ENCODE assay signal across 49 mouse cellular contexts in the genomic region with DNA sequence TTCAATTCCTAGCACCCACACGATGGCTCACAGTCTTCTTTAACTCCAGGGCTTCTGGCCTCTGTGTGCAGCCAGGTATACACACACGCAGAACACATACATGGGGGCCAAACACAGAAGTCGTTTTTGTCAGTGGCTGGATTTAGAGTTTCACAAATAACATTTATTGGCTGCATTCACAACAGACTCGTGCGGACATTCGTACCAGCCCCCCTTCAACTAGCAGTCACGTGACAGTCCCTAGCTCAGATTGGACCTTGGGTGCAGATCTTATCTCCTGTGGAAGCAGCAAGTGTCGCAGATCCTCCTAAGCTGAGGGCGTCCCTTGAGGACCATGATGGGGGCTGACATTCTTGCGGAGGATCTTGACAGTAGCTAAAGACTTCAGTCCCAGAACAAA. TPM values are rescaled to one million over a fixed set of nuclear protein-coding genes. Genes with fewer than 3 reads are reported as not detected.
"Had no signal": no experiment of that assay in that cellular context is flagged by ENCODE, and none has a peak within 500 bp of the region (broad histone marks: within the 10 kb centered on the region; RNA-seq: fewer than 3 reads in every experiment).

No protein-coding gene starts in this region.

- H3K4me2 ChIP-seq: heart, embryonic 11.5 days; heart, embryonic 12.5 days; heart, embryonic 13.5 days; heart, embryonic 15.5 days; hindbrain, embryonic 12.5 days; hindbrain, embryonic 13.5 days; hindbrain, embryonic 14.5 days; hindbrain, embryonic 15.5 days; intestine, embryonic 15.5 days; kidney, embryonic 15.5 days had no signal

- H3K4me3 ChIP-seq: heart, embryonic 10.5 days; heart, embryonic 12.5 days; heart, embryonic 13.5 days; heart, embryonic 15.5 days; hindbrain, embryonic 10.5 days; hindbrain, embryonic 12.5 days; hindbrain, embryonic 13.5 days; hindbrain, embryonic 15.5 days; intestine, embryonic 15.5 days; kidney, embryonic 15.5 days; layer of hippocampus, adult 2 months had no signal

- H3K4me1 ChIP-seq: heart, embryonic 12.5 days; hindbrain, embryonic 13.5 days; hindbrain, embryonic 15.5 days had no signal

- DNase-seq: heart, postnatal 10 days; heart, postnatal 14 days; heart, postnatal 36 days; heart, postnatal 4 days; kidney, adult 11 months; kidney, adult 18-20 months; kidney, adult 2 months; kidney, adult 8-10 months; kidney, adult 9 months; kidney, postnatal 10 days; kidney, postnatal 14 days; kidney, postnatal 36 days; kidney, postnatal 4 days; layer of hippocampus, adult 9-11 months; layer of hippocampus, postnatal 36 days had no signal

- H3K9ac ChIP-seq: heart, embryonic 12.5 days; heart, embryonic 13.5 days; heart, embryonic 15.5 days; hindbrain, embryonic 12.5 days; hindbrain, embryonic 13.5 days; hindbrain, embryonic 14.5 days; hindbrain, embryonic 15.5 days; intestine, embryonic 15.5 days; kidney, embryonic 15.5 days had no signal

- H3K27me3 ChIP-seq: hindbrain, embryonic 12.5 days; hindbrain, embryonic 15.5 days; kidney, embryonic 15.5 days had no signal

- H3K36me3 ChIP-seq: heart, embryonic 10.5 days; heart, embryonic 12.5 days; heart, embryonic 13.5 days; heart, embryonic 15.5 days; hindbrain, embryonic 10.5 days; hindbrain, embryonic 12.5 days; hindbrain, embryonic 13.5 days; hindbrain, embryonic 15.5 days; intestine, embryonic 15.5 days; kidney, embryonic 15.5 days had no signal

- ATAC-seq: hindbrain, embryonic 16.5 days; hindbrain, postnatal 0 days; inflammation-experienced regulatory T-cells, adult 6 months; intestine, embryonic 15.5 days; intestine, embryonic 16.5 days; intestine, postnatal 0 days had no signal

- H3K9me3 ChIP-seq: heart, embryonic 10.5 days; heart, embryonic 12.5 days; heart, embryonic 13.5 days; heart, embryonic 15.5 days; hindbrain, embryonic 10.5 days; hindbrain, embryonic 12.5 days; hindbrain, embryonic 13.5 days; hindbrain, embryonic 15.5 days; intestine, embryonic 15.5 days; kidney, embryonic 15.5 days had no signal

- H3K27ac ChIP-seq: heart, embryonic 10.5 days; heart, embryonic 13.5 days; heart, embryonic 15.5 days; hindbrain, embryonic 10.5 days; hindbrain, embryonic 12.5 days; hindbrain, embryonic 13.5 days; hindbrain, embryonic 14.5 days; hindbrain, embryonic 15.5 days; hindbrain, postnatal 0 days; intestine, embryonic 15.5 days; kidney, embryonic 15.5 days; kidney, postnatal 0 days; layer of hippocampus, adult 2 months had no signal

RNA-seq across cellular contexts. Expression of a gene that starts 13.5 kb away (rescaled TPM):
- total RNA-seq: heart, postnatal 10 days; heart, postnatal 14 days; heart, postnatal 25 days; heart, postnatal 36 days; heart, postnatal 4 days; hematopoietic stem cell, adult 5-6 weeks; layer of hippocampus, adult 18-20 months; layer of hippocampus, adult 2 months; layer of hippocampus, adult 8-10 months; layer of hippocampus, postnatal 10 days; layer of hippocampus, postnatal 14 days; layer of hippocampus, postnatal 25 days; layer of hippocampus, postnatal 36 days had no signal
- polyA plus RNA-seq: heart, embryonic 10.5 days; heart, embryonic 12.5 days; heart, embryonic 13.5 days; heart, embryonic 14.5 days; heart, embryonic 15.5 days; heart, embryonic 16.5 days; heart, postnatal 0 days; hindbrain, embryonic 10.5 days; hindbrain, embryonic 11.5 days; hindbrain, embryonic 12.5 days; hindbrain, embryonic 13.5 days; hindbrain, embryonic 14.5 days; hindbrain, embryonic 15.5 days; hindbrain, embryonic 16.5 days; hindbrain, postnatal 0 days; inflammation-experienced regulatory T-cells, adult 6 months; intestine, embryonic 14.5 days; intestine, embryonic 15.5 days; intestine, embryonic 16.5 days; intestine, postnatal 0 days; kidney, adult 2 months; kidney, embryonic 14.5 days; kidney, embryonic 15.5 days; kidney, embryonic 16.5 days; kidney, postnatal 0 days; large intestine, adult 2 months had no signal
